Mouse (Mus musculus): ENCODE data around the gene Adam1a.

DNA sequence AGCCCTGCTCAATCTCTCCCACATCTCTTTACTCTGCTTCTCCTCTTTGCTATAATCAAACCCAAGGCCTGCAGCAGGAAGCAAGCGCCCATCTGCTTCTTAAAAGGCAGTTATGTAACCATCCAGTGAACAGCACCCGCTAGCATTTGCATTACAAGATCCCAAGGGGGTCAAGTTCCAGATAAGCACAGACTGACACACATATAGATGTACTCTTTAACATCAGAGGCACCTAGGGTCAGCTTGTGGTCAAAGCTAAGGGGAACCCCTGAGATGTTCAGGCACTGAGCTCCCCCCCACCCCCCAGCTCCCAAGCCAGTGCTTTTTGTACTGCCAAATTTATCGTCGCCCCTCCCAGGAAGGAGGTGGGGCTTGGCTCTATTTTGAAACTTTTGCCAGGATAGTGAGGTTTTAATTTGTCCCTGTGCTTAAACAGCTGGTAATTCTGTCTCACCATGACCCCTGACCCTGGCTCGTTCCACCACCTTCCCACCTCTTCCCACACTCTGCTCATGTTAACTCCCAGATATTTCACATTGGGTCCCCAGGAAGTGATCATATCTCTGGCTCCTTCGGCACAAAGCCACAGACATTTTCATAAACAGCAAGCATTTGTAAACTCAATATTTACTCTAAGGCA lies 41.2 kb upstream of the Adam1a start:
- no peak for TF ChIP-seq CTCF (IDR thresholded peaks at IDR 0.05; ENCODE audit: low read depth, low read length)
- TF ChIP-seq POLR2A (IDR thresholded peaks at IDR 0.05; ENCODE audit: borderline replicate concordance, low read depth, low read length), result no peak

Measured in bone marrow macrophage, adult 2 months (primary cell).